8 mouse cellular contexts compared by ENCODE assay signal in the genomic region with DNA sequence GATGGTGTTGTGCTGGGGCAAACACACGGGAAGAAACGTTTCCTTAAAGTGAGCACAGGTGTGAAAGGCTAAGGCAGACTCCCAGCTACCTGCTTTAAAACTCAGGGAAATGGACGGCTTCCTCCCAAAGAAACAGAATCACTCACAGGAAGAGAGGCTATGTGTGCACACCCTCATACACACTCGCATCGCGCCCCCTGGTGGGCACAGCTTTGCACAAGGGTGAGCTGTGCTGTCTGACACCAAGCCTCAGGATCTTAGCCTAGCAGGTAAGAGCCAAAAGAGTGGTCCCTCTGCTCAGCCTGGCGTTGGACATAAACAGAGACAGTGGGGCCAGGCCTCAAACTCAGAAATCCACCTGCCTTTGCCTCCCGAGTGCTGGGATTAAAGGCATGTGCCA. TPM values are rescaled to one million over a fixed set of nuclear protein-coding genes. Genes with fewer than 3 reads are reported as not detected.
DNase-seq lines count a peak whose midpoint lies in the region; ATAC-seq lines count a peak whose summit lies in the region.

No protein-coding gene starts in this region.

- H3K9me3 ChIP-seq in embryonic facial prominence, embryonic 12.5 days = no peaks in the 10 kb centered on the region
- H3K9me3 ChIP-seq in kidney, embryonic 16.5 days (ENCODE audit: low read length) = no peaks in the 10 kb centered on the region
- no peaks in the 10 kb centered on the region for H3K9me3 ChIP-seq in liver, embryonic 11.5 days (ENCODE audit: control insufficient read depth, low read length)
- no peaks in the 10 kb centered on the region for H3K9me3 ChIP-seq in stomach, embryonic 15.5 days

- ATAC-seq in embryonic facial prominence, embryonic 12.5 days (ENCODE audit: insufficient number of reproducible peaks, insufficient read depth, low FRiP score, low TSS enrichment) = 0 out of 2 replicates have a peak, but pooled peaks have one; percentile 49
- peak; percentile 50; the same call in 1 of the 2 replicates for ATAC-seq in kidney, embryonic 16.5 days (ENCODE audit: low FRiP score, low TSS enrichment)
- ATAC-seq in liver, embryonic 11.5 days (replicated peaks; ENCODE audit: low FRiP score) = peak; percentile 56; the same call in 1 of the 2 replicates
- ATAC-seq in stomach, embryonic 15.5 days (ENCODE audit: insufficient read depth, low FRiP score, low read depth) = peak; percentile 68; the same call in 1 of the 2 replicates

- H3K9ac ChIP-seq in embryonic facial prominence, embryonic 12.5 days = no peak overlapping the region
- H3K9ac ChIP-seq in kidney, embryonic 16.5 days (replicated peaks; ENCODE audit: low read length) = no peak overlapping the region
- H3K9ac ChIP-seq in liver, embryonic 11.5 days (ENCODE audit: low read depth, low read length) = no peak overlapping the region
- H3K9ac ChIP-seq in stomach, embryonic 15.5 days = no peak overlapping the region

- peak; percentile 88 for DNase-seq in 416B (ENCODE audit: low read depth)
- DNase-seq in adrenal gland, postnatal 14 days = peak; percentile 95
- peak; percentile 54 to 84 for DNase-seq in heart, adult 9 months (ENCODE audit: low spot score in 2 of 2)
- peak; percentile 84 for DNase-seq in liver, embryonic 11.5 days (ENCODE audit: low spot score)
- peak; percentile 74 to 85 for DNase-seq in natural killer cell, adult 2 months (ENCODE audit: low spot score in 2 of 2)

- H3K27ac ChIP-seq in embryonic facial prominence, embryonic 12.5 days = no peak overlapping the region
- no peak overlapping the region for H3K27ac ChIP-seq in kidney, embryonic 16.5 days (ENCODE audit: low read length)
- no peak overlapping the region for H3K27ac ChIP-seq in liver, embryonic 11.5 days (ENCODE audit: low read depth, low read length)
- no peak overlapping the region for H3K27ac ChIP-seq in stomach, embryonic 15.5 days

- no peak overlapping the region for H3K4me2 ChIP-seq in embryonic facial prominence, embryonic 12.5 days (replicated peaks)
- no peak overlapping the region for H3K4me2 ChIP-seq in kidney, embryonic 16.5 days (replicated peaks; ENCODE audit: low read depth, low read length)
- H3K4me2 ChIP-seq in liver, embryonic 11.5 days = no peak overlapping the region
- no peak overlapping the region for H3K4me2 ChIP-seq in stomach, embryonic 15.5 days

- H3K36me3 ChIP-seq in embryonic facial prominence, embryonic 12.5 days = no peaks in the 10 kb centered on the region
- no peaks in the 10 kb centered on the region for H3K36me3 ChIP-seq in kidney, embryonic 16.5 days (ENCODE audit: insufficient read depth, low read length)
- H3K36me3 ChIP-seq in liver, embryonic 11.5 days (ENCODE audit: control insufficient read depth, insufficient read depth, low read length) = no peaks in the 10 kb centered on the region
- H3K36me3 ChIP-seq in stomach, embryonic 15.5 days = no peaks in the 10 kb centered on the region

- no peak overlapping the region for H3K4me3 ChIP-seq in embryonic facial prominence, embryonic 12.5 days
- H3K4me3 ChIP-seq in kidney, embryonic 16.5 days (ENCODE audit: low read length) = no peak overlapping the region
- no peak overlapping the region for H3K4me3 ChIP-seq in liver, embryonic 11.5 days (ENCODE audit: low read depth, low read length)
- no peak overlapping the region for H3K4me3 ChIP-seq in stomach, embryonic 15.5 days (replicated peaks)

- H3K27me3 ChIP-seq in embryonic facial prominence, embryonic 12.5 days = peaks cover 11% of the 10 kb centered on the region; the same call in 1 of the 2 replicates
- no peaks in the 10 kb centered on the region; the same call in 1 of the 2 replicates for H3K27me3 ChIP-seq in kidney, embryonic 16.5 days (ENCODE audit: insufficient read depth, low read length)
- H3K27me3 ChIP-seq in liver, embryonic 11.5 days (replicated peaks; ENCODE audit: control insufficient read depth, insufficient read depth, low read length) = peaks cover 23% of the 10 kb centered on the region
- H3K27me3 ChIP-seq in stomach, embryonic 15.5 days (replicated peaks) = no peaks in the 10 kb centered on the region

- no peaks in the 10 kb centered on the region for H3K4me1 ChIP-seq in embryonic facial prominence, embryonic 12.5 days
- no peaks in the 10 kb centered on the region for H3K4me1 ChIP-seq in kidney, embryonic 16.5 days (ENCODE audit: insufficient read depth, low read length)
- H3K4me1 ChIP-seq in liver, embryonic 11.5 days (replicated peaks; ENCODE audit: control insufficient read depth, insufficient read depth, low read length) = no peaks in the 10 kb centered on the region
- no peaks in the 10 kb centered on the region for H3K4me1 ChIP-seq in stomach, embryonic 15.5 days

- 4% methylated on average over 8 of the region's 8 CpGs for WGBS in embryonic facial prominence, embryonic 12.5 days
- 4% methylated on average over 8 of the region's 8 CpGs for WGBS in kidney, embryonic 16.5 days
- WGBS in liver, embryonic 11.5 days = 3% methylated on average over 8 of the region's 8 CpGs
- WGBS in stomach, embryonic 15.5 days = 3% methylated on average over 8 of the region's 8 CpGs

RNA-seq across cellular contexts. Expression of a gene that starts 7.2 kb away (rescaled TPM):
- 25.2 and 26.4 TPM in 2 replicates for total RNA-seq in adrenal gland, postnatal 14 days (2021)
- polyA plus RNA-seq in embryonic facial prominence, embryonic 12.5 days (2016; fragmentation: Nextera tagmentation; extraction: Ambion mirVana) = 28.3 and 32.4 TPM in 2 replicates
- polyA plus RNA-seq in kidney, embryonic 16.5 days (2015; fragmentation: Nextera tagmentation; extraction: Ambion mirVana) = 19.6 and 22.3 TPM in 2 replicates
- 11.8 and 12.0 TPM in 2 replicates for polyA plus RNA-seq in liver, embryonic 11.5 days (2014; fragmentation: Nextera tagmentation; extraction: Ambion mirVana)
- polyA plus RNA-seq in stomach, embryonic 15.5 days (2015; fragmentation: Nextera tagmentation; extraction: Ambion mirVana) = 20.0 and 21.4 TPM in 2 replicates

RNA-seq across cellular contexts. Expression of a gene that starts 21.7 kb away (rescaled TPM):
- total RNA-seq in adrenal gland, postnatal 14 days (2021) = 22.0 and 23.1 TPM in 2 replicates
- polyA plus RNA-seq in embryonic facial prominence, embryonic 12.5 days (2016; fragmentation: Nextera tagmentation; extraction: Ambion mirVana) = 48.8 and 54.7 TPM in 2 replicates
- 54.4 and 56.2 TPM in 2 replicates for polyA plus RNA-seq in kidney, embryonic 16.5 days (2015; fragmentation: Nextera tagmentation; extraction: Ambion mirVana)
- polyA plus RNA-seq in liver, embryonic 11.5 days (2014; fragmentation: Nextera tagmentation; extraction: Ambion mirVana) = 11.1 and 11.9 TPM in 2 replicates
- 67.1 and 73.6 TPM in 2 replicates for polyA plus RNA-seq in stomach, embryonic 15.5 days (2015; fragmentation: Nextera tagmentation; extraction: Ambion mirVana)
